Mouse (Mus musculus) common myeloid progenitor, adult 5-6 weeks (primary cell): Measurements from ENCODE around the gene Rpgrip1l. TPM values are rescaled to one million over a fixed set of nuclear protein-coding genes. Genes with fewer than 3 reads are reported as not detected.

Source experiments
- ATAC-seq: replicated peaks from 2 replicates; pipeline ENCODE4 v1.8.0; 2016; ENCODE audit warnings: low read depth, mild to moderate bottlenecking, moderate TSS enrichment, inconsistent platforms; ENCODE audit not compliant: poor library complexity, severe bottlenecking
- total RNA-seq: library from RNA; stranded (forward); fragments of 200-1000, 187-1606 nt; gene quantifications from 2 replicates; pipeline ENCODE4 v1.2.3, GENCODE M21; 2017

The Rpgrip1l gene
- total RNA-seq = 15.5 and 48.8 TPM in 2 replicates

DNA sequence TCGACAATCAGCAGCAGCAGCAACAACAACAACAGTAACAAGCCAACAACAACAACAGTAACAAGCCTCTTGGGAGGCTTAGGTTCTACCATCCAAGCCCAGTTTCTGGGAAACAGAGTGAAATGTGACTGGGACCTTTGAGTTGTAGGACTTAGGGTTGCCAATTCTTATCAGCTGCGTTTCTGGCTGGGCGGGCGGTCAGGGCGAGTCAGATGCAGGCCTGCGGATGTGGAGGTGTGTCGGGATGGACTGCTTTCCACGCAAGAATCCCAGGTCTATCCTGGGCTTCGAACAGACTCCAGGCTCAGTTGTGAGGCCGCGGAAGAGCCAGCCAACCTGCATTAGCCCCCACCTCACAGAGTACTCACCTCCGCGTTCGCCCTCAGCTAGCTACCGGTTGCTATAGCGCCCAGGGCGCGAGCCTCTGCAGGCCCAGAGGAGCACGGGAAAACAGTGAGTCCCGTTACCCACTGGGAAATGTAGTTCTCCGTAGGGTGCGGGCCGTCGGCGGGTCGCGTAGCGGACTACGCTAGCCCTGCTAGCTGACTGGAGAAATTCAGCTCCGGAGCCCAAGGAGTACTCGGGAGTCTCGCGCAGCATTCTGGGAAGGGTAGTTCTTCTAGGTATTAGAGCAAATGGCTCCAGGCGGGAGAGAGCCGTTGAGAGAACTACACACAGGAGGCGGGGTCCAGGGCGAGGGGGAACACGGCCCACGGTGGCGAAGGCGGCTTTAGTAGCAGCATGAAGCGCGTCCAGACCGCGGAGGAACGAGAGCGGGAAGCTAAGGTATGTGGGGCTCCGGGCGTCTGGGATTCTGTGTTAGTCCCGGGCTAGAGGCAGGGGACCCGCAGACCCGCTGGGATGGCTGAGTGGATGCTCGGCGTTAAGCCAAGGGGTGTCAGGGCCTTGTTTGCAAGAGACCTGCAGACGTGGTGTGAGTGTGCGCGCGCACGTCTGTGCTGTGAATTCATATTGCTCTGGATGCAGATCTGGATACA lies at the start of gene Rpgrip1l, which contains the start of gene Fto:
Gene Rpgrip1l, minus strand, starts transcription at position 428 of the 998 bp plus-strand sequence.
Gene Fto, plus strand, starts transcription at position 691 of the 998 bp plus-strand sequence.
- peak; percentile 96 for ATAC-seq

DNA sequence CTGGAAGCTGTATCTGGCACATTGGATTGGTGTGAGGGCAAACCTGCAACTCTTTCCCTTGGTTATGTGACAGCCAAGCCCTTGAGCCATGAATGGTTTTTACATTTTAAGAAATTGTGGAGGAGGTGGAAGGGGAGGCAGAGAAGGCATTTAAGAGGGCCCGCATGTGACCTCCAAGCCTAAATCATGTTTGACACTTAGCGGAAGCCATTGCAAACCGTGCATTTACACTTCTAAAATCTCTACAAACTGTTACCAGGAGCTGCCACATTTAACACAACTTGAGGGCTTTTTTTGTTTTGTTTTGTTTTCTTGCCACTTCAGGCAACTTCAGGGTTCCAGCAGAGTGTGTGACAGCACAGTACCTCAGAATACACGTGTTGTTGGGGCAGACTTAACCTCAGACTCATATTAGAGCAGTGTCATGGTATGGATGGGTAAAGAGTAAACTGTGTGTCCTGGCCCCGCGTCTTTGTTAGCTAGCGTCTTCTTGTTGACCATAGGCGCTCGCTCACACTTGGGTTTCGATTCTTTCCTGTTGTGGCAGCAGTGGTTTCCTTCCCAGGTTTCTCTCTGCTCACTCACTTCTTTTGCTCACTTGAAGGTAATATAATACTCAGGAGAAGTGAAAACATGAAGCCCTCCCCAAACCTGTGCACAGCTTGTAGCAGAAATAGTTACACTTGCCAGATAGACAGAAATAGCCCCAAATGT lies 47.7 kb upstream of the Rpgrip1l start:
- ATAC-seq = peak; percentile 18

DNA sequence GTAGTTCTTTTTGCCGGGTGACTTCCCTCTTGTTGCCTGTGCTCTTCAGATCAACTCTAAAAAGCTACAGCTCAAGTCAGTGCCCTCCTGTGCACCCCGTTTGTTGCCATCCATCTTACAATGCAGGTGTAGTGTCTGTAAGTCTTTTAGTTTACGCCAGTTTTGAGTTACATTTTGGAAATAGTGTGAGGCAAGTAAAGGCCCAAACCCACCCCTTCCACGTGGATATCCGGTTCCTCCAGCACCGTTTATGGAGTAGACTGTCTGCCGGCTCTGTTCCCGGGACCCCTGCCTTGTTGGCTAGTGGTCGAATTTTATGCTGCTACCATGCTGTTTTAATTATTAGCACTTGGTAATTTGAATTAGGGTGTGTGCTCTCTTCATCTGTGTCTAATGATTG lies 46.4 kb upstream of the Rpgrip1l start:
- no peak for ATAC-seq

DNA sequence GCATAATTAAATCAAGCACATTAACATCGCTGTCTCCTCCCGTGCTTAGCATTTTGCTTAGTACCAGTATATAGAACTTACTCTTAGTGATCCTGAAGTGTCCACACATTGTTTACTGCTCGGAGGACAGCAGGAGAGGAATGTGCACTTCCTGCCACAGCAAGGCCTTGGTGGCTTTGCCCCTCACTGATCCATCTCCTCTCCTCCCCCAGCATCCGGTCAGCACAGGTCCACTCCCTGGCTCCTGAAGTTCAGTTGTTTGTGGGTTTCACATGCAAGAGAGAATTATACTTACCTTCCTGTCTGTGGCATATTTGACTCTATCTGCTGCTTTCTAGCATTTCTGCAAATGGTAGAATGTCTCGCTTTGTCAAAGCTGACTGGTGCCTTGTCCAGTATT lies 45.0 kb upstream of the Rpgrip1l start:
- ATAC-seq = no peak

DNA sequence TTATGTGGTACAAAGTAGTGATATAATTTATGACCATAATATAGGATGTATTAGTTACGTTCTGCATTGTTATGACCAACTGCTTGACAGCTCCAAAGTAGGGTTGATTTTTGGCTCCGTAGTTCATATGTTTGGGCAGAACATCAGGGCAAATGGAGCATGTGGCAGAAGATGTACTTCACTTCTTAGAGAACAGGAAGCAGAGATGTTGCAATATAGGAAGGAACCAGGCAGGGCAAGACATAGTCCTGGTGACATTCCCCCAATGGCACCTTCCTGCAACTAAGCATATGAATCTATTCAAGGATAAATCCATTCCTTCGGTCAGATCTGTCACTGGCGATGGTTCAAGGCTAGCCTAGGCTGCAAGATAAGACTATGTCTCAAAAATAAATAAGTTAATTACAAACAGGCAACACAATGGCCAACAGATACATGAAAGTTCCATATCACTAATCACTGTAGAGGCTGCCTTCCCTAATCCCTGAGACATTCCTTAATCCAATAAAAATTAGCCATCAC lies 44.5 kb upstream of the Rpgrip1l start:
- peak; percentile 66 for ATAC-seq

DNA sequence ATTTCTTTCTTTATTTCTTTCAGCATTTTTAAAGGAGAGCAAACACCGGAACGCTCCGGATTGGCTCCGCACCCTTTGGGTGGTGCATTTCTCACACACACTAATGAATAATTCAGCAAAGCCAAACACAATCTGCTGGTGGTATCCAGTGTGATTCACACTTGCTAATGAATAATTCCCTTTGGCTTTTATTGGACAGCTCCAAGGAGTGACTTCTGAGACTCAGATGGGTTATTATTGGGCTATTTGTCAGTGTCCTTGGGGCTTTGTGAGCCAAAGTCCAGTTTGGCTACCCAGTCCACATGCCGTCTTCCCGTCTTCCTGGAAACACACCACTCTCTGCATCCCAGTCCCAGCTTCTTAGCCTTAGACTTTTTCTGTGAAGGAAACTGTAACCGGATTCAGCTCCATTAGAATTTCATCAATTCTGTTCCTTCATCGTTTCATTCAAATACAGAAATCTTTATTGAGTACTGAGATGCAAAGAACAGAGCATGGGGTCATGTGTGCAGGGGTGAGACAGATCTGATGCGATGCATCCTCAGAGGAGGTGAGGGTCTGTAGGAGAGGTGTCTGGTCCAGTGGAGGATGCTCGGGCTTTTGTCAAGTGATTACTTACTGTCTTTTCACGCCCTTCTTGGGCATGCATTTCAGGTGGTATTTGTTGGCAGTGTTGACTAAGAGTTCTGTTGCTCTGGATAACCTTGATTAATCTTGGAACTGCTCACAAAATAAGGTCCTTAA lies 43.1 kb upstream of the Rpgrip1l start:
- ATAC-seq = no peak

DNA sequence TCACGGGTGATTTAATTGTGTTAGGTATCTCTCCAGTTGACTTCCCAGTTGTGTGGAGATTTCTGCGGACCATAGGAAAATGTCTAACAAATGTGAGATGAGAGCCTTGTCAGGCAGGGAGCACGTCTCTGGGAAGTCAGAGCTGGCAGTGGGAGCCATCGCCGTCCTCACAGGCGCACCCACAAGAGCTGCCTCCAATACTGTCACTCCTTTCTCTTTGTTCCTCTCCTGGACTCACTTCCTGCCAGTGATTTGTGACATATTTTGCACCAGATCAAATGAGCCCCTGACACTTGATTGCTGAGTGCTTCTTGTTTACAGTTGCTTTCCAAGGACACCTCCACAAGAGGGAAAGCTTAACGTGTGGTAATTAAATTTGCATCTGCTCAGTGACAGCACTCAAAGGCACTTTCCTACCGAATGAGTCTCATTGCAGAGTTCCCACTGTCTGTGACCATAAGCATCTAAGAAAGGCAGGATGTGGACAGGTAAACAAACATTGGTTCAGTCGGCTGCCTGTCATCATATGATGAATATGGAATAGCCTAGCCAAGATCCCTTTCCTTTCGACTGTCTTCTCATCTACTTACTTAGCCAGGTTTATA lies 42.3 kb upstream of the Rpgrip1l start:
- no peak for ATAC-seq

DNA sequence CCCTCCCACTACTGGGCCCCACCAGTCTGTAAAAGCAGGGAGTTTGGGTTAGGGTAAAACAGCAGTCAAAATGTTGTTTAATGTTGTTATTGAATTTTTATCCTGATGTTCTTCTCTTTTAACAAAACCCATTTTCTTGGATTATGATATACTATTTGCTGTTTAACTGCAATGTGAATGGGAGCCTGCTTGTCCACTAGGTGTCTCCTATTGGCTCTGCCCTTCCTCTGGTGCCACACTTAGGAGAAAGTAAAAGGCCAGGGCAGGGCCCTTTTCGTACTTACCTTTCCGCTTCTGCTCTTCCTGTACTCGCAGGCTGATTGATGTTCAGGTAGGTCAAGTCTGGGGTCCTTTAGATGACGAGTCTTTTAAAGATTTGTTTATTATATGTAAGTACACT lies 40.8 kb upstream of the Rpgrip1l start:
- ATAC-seq = no peak

- ATAC-seq = peak; percentile 71
These were observed 40.0 kb upstream of the Rpgrip1l start for GRCm38 (mm10) chr8:91353062-91353461.

- ATAC-seq = no peak
These were observed 39.5 kb upstream of the Rpgrip1l start for GRCm38 (mm10) chr8:91352598-91352997.

- ATAC-seq = no peak
These were observed 37.6 kb upstream of the Rpgrip1l start for GRCm38 (mm10) chr8:91350628-91351027.

GRCm38 (mm10) chr8:91349816-91350215 lies 36.8 kb upstream of the Rpgrip1l start:
- no peak for ATAC-seq

DNA sequence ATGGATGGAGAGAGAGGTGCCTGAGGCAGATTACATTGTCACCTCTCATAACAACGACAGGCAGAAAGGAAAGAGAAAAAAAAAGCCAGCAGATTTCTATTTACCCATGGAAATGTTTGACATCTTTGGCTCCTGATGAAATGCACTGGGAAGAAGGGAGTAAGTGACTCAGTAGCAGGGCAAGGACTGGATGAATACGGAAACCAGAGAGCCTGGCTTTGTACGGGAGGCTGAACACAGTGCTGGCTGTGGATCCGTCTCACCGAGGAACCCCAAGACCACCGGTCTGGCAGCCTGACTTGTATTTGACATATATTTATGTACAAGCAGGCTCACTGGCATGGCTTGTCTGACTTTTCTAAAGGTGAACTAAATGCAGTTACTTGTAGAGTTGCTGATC lies 34.5 kb upstream of the Rpgrip1l start:
- ATAC-seq = no peak

DNA sequence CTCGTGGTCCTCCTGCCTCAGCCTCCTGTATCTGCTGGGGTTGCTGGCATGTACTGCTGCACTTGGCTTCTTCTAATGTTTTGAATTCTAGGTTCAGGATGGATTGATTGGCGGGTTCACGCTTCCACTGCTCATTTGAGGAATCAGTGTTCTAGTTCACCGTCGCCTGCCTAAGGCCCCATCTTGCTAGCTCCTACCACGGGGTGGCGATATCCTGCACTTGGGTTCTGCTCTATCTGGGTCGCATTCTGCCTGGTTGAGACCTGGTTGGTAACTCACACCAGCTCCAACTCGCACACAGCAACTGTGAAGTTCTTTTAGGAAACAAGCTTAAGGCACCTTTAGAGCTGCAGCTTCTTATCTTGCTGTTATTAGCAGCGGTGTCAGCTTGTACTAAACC lies 34.1 kb upstream of the Rpgrip1l start:
- no peak for ATAC-seq

- ATAC-seq = peak; percentile 79
These were observed 31.6 kb upstream of the Rpgrip1l start for GRCm38 (mm10) chr8:91344659-91345058.

DNA sequence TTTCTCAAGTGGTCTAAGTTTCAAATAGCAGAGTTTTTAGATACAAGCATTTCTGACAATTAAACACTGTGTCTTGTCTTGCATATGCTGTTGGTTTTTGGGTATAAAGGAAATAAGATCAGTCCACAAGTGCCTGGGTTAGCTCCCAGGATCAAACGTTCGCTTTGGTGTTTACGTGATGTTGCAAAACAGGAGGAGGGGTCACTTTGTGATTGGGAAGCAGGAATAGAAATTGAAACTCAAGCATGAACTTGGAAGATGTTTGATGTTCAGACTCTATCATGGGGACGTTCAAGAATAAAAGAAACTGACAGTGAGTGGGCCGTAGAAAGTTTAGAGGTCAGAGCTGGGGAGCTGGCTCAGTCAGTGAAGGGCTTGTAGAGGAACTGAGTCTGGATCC lies 29.7 kb upstream of the Rpgrip1l start:
- no peak for ATAC-seq

GRCm38 (mm10) chr8:91342196-91342595 lies 29.1 kb upstream of the Rpgrip1l start:
- ATAC-seq = no peak

- no peak for ATAC-seq
These were observed 27.7 kb upstream of the Rpgrip1l start for GRCm38 (mm10) chr8:91340746-91341145.

- ATAC-seq = no peak
These were observed 26.6 kb upstream of the Rpgrip1l start for GRCm38 (mm10) chr8:91339651-91340050.
